Mouse (Mus musculus) thymus, adult 2 months (tissue): ENCODE data around the gene Upk1b.

ENCODE experiments used
- CTCF ChIP-seq: fragments of 200-500 bp; IDR thresholded peaks from 2 replicates; pipeline ENCODE4 v1.5.1; 2012; ENCODE audit warnings: mild to moderate bottlenecking, control low read depth, low read length, moderate library complexity, borderline replicate concordance; ENCODE audit not compliant: control insufficient read depth, poor library complexity, insufficient read depth; ENCODE audit errors: extremely low read depth
- POLR2A ChIP-seq: fragments of 200-500 bp; IDR thresholded peaks from 2 replicates; pipeline ENCODE4 v1.6.1; 2012; ENCODE audit warnings: mild to moderate bottlenecking, low read length, control low read depth, moderate library complexity; ENCODE audit not compliant: control insufficient read depth, poor library complexity, insufficient read depth; ENCODE audit errors: extremely low read depth

- TF ChIP-seq CTCF, result no peak
- no peak for TF ChIP-seq POLR2A
Measured at GRCm38 (mm10) chr16:38793120-38793519, 7.0 kb downstream of the Upk1b start.
